Mouse (Mus musculus) cerebellum, adult 2 months (tissue): ENCODE measurements around the gene Tns1. TPM values are rescaled to one million over a fixed set of nuclear protein-coding genes. Genes with fewer than 3 reads are reported as not detected.

Experiments used
- DNase-seq, 2 experiments: peaks; one replicate each; pipeline ENCODE4 v3.0.0; 2021
- H3K27ac ChIP-seq: fragments of 200-500 bp; 2 replicates; pipeline ENCODE4 v1.5.1; 2012; ENCODE audit warnings: low read length, control low read depth, inconsistent platforms; ENCODE audit not compliant: insufficient read depth
- H3K27me3 ChIP-seq: fragments of 200-500 bp; 2 replicates; pipeline ENCODE4 v1.6.1; 2012; ENCODE audit warnings: inconsistent platforms, mild to moderate bottlenecking, low read length, moderate library complexity; ENCODE audit not compliant: control insufficient read depth, insufficient read depth
- H3K4me1 ChIP-seq: fragments of 200-500 bp; 2 replicates; pipeline ENCODE4 v1.6.1; 2011; ENCODE audit warnings: low read length; ENCODE audit not compliant: control insufficient read depth, insufficient read depth
- H3K4me3 ChIP-seq: fragments of 200-500 bp; replicated peaks from 2 replicates; pipeline ENCODE3; 2011; ENCODE audit warnings: mild to moderate bottlenecking, low read depth, low read length, control low read depth; ENCODE audit not compliant: insufficient read depth
- CTCF ChIP-seq: fragments of 200-500 bp; IDR thresholded peaks from 2 replicates; pipeline ENCODE4 v1.5.1; 2011; ENCODE audit warnings: low read depth, mild to moderate bottlenecking, control low read depth, low read length, moderate library complexity, borderline replicate concordance; ENCODE audit not compliant: insufficient read depth
- POLR2A ChIP-seq: fragments of 200-500 bp; IDR thresholded peaks from 2 replicates; pipeline ENCODE4 v1.6.1; 2011; ENCODE audit warnings: low read length, control low read depth, borderline replicate concordance; ENCODE audit not compliant: insufficient read depth
- WGBS: fragments of 180-500 bp; shearing (Covaris S2); methylation state at CpG from one replicate; pipeline ENCODE4 v1.1.7; 2018; 5-methylcytosine and 5-hydroxymethylcytosine counted together
- polyA plus RNA-seq: library from polyadenylated mRNA; depleted of rRNA; stranded (reverse); fragments of >200 nt; gene quantifications from 2 replicates; pipeline ENCODE4 v1.2.3, GENCODE M21; 2012

Gene Tns1
- polyA plus RNA-seq, 1 experiment = 25.1 TPM

- no peak for DNase-seq
- H3K27me3 ChIP-seq = no peaks in the 10 kb centered on the region
- H3K4me1 ChIP-seq = no peaks in the 10 kb centered on the region
- no peak overlapping the region for H3K4me3 ChIP-seq
- TF ChIP-seq CTCF (no peak), POLR2A (no peak)
- 91% methylated on average over 6 of the region's 6 CpGs for WGBS
- H3K27ac ChIP-seq = no peak overlapping the region
Observed at GRCm38 (mm10) chr1:74155435-74156012, 31.3 kb upstream of the Tns1 start.

- no peaks in the 10 kb centered on the region for H3K4me1 ChIP-seq
- TF ChIP-seq CTCF (no peak), POLR2A (no peak)
- no peak within 1 kb of the TSS for H3K27ac ChIP-seq
- H3K27me3 ChIP-seq = no peaks in the 10 kb centered on the region
- no peak within 1 kb of the TSS for H3K4me3 ChIP-seq
- DNase-seq = no peak
- WGBS = 76% methylated on average over 8 of the region's 8 CpGs
Observed at GRCm38 (mm10) chr1:74153461-74154184, 29.4 kb upstream of the Tns1 start, which contains the start of gene Cxcr2. Gene Cxcr2 (plus strand): TSS chr1:74153989.

GRCm38 (mm10) chr1:74151091-74151490 lies 26.8 kb upstream of the Tns1 start:
- TF ChIP-seq CTCF = no peak
- TF ChIP-seq POLR2A = no peak
- 79% methylated on average over 3 of the region's 3 CpGs for WGBS

GRCm38 (mm10) chr1:74150101-74150500 lies 25.9 kb upstream of the Tns1 start:
- H3K27me3 ChIP-seq = no peaks in the 10 kb centered on the region
- WGBS = 66% methylated on average over 3 of the region's 3 CpGs
- TF ChIP-seq POLR2A = no peak
- no peak for TF ChIP-seq CTCF

More at GRCm38 (mm10) chr1:74151091-74151490, 26.8 kb upstream of the Tns1 start:
- H3K27me3 ChIP-seq = no peaks in the 10 kb centered on the region
- no peak for DNase-seq
- H3K27ac ChIP-seq = no peak overlapping the region
- H3K4me3 ChIP-seq = no peak overlapping the region
- H3K4me1 ChIP-seq = no peaks in the 10 kb centered on the region

GRCm38 (mm10) chr1:74149106-74149885 lies 25.0 kb upstream of the Tns1 start:
- WGBS = 85% methylated on average over 6 of the region's 6 CpGs
- Histone ChIP-seq H3K4me1 (no peaks in the 10 kb centered on the region), H3K4me3 (no peak overlapping the region), H3K27me3 (no peaks in the 10 kb centered on the region), H3K27ac (no peak overlapping the region)
- DNase-seq = no peak
- TF ChIP-seq POLR2A (no peak), CTCF (no peak)

More at GRCm38 (mm10) chr1:74150101-74150500, 25.9 kb upstream of the Tns1 start:
- no peaks in the 10 kb centered on the region for H3K4me1 ChIP-seq
- H3K4me3 ChIP-seq = no peak overlapping the region
- no peak for DNase-seq
- no peak overlapping the region for H3K27ac ChIP-seq

GRCm38 (mm10) chr1:74141781-74142180 lies 17.5 kb upstream of the Tns1 start:
- DNase-seq = no peak
- Histone ChIP-seq H3K27me3 (no peaks in the 10 kb centered on the region; the same call in 1 of the 2 replicates), H3K4me3 (no peak overlapping the region), H3K27ac (no peak overlapping the region), H3K4me1 (no peaks in the 10 kb centered on the region)
- TF ChIP-seq POLR2A = no peak
- no peak for TF ChIP-seq CTCF
- whole genome bisulfite sequencing = 81% methylated on average over 8 of the region's 8 CpGs

GRCm38 (mm10) chr1:74139415-74139814 lies 15.2 kb upstream of the Tns1 start:
- WGBS = 54% methylated on average over 3 of the region's 3 CpGs
- DNase-seq = no peak
- Histone ChIP-seq H3K27ac (no peak overlapping the region), H3K4me3 (no peak overlapping the region), H3K4me1 (no peaks in the 10 kb centered on the region), H3K27me3 (no peaks in the 10 kb centered on the region; the same call in 1 of the 2 replicates)
- TF ChIP-seq POLR2A (no peak), CTCF (no peak)
